Mouse (Mus musculus) liver, embryonic 11.5 days (tissue): ENCODE data around the gene Snx10. TPM values are rescaled to one million over a fixed set of nuclear protein-coding genes. Genes with fewer than 3 reads are reported as not detected.

Source experiments
- ATAC-seq: fragments of 200-750 bp; cut with Nextera tagmentation; replicated peaks from 2 replicates; pipeline ENCODE4 v1.8.0; 2017; ENCODE audit warnings: moderate number of reproducible peaks, mild to moderate bottlenecking, moderate TSS enrichment, moderate library complexity; ENCODE audit not compliant: low FRiP score
- DNase-seq: peaks from one replicate; pipeline ENCODE4 v3.0.0-alpha.2; 2017; ENCODE audit warnings: low spot score
- H3K27ac ChIP-seq: fragments of 300-500 bp; sonication (generic); 2 replicates; pipeline ENCODE4 v1.5.1; 2014; ENCODE audit warnings: mild to moderate bottlenecking, low read depth, low read length, control low read depth
- H3K27me3 ChIP-seq: fragments of 300-500 bp; sonication (generic); replicated peaks from 2 replicates; pipeline ENCODE4 v1.6.1; 2014; ENCODE audit warnings: low read length, mixed read lengths; ENCODE audit not compliant: control insufficient read depth, insufficient read depth
- H3K36me3 ChIP-seq: fragments of 300-500 bp; sonication (generic); 2 replicates; pipeline ENCODE4 v1.6.1; 2014; ENCODE audit warnings: mild to moderate bottlenecking, low read length, moderate library complexity, mixed read lengths; ENCODE audit not compliant: control insufficient read depth, insufficient read depth
- H3K4me1 ChIP-seq: fragments of 300-500 bp; sonication (generic); replicated peaks from 2 replicates; pipeline ENCODE4 v1.6.1; 2014; ENCODE audit warnings: low read length, mixed read lengths; ENCODE audit not compliant: control insufficient read depth, insufficient read depth
- H3K4me2 ChIP-seq: fragments of 300-500 bp; sonication (generic); 2 replicates; pipeline ENCODE4 v1.6.1; 2014; ENCODE audit warnings: mild to moderate bottlenecking, control low read depth, moderate library complexity
- H3K4me3 ChIP-seq: fragments of 300-500 bp; sonication (generic); 2 replicates; pipeline ENCODE4 v1.5.1; 2014; ENCODE audit warnings: low read depth, low read length, control low read depth
- H3K9ac ChIP-seq: fragments of 300-500 bp; sonication (generic); 2 replicates; pipeline ENCODE4 v1.6.1; 2014; ENCODE audit warnings: low read depth, low read length, control low read depth
- H3K9me3 ChIP-seq: fragments of 300-500 bp; sonication (generic); 2 replicates; pipeline ENCODE4 v1.6.1; 2016; ENCODE audit warnings: low read length, inconsistent platforms, mixed read lengths; ENCODE audit not compliant: control insufficient read depth
- WGBS: fragments of 180-500 bp; shearing (Covaris S2); extraction: QIAGEN DNeasy Blood & Tissue Kit; methylation state at CpG from one replicate; pipeline ENCODE4 v1.1.7; 2014; 5-methylcytosine and 5-hydroxymethylcytosine counted together
- polyA plus RNA-seq: library from polyadenylated mRNA; unstranded; fragments of >200 nt; fragmentation: Nextera tagmentation; extraction: Ambion mirVana; gene quantifications from 2 replicates; pipeline ENCODE4 v1.2.1, GENCODE M21; 2014

Gene Snx10
- polyA plus RNA-seq, 1 experiment from 2014 or later = 8.5 TPM

- Histone ChIP-seq H3K27ac (no peak overlapping the region), H3K9me3 (no peaks in the 10 kb centered on the region), H3K4me1 (no peaks in the 10 kb centered on the region), H3K9ac (no peak overlapping the region), H3K36me3 (no peaks in the 10 kb centered on the region), H3K4me2 (no peak overlapping the region), H3K27me3 (no peaks in the 10 kb centered on the region), H3K4me3 (no peak overlapping the region)
- no peak for DNase-seq
- 86% methylated on average over 7 of the region's 7 CpGs for WGBS
- ATAC-seq = no peak
Measured at GRCm38 (mm10) chr6:51514860-51515259, 8.8 kb upstream of the Snx10 start.

GRCm38 (mm10) chr6:51523310-51523709, 391 bp upstream of the Snx10 start:
- H3K27me3 ChIP-seq = 0 out of 2 replicates have a peak, but pooled peaks cover 4% of the 10 kb centered on the region
- no peaks in the 10 kb centered on the region for H3K9me3 ChIP-seq
- DNase-seq = no peak
- peak overlapping the region; percentile 87 for H3K4me2 ChIP-seq
- no peak overlapping the region for H3K27ac ChIP-seq
- 0 out of 2 replicates have a peak overlapping the region, but pooled peaks have one; percentile 3 for H3K9ac ChIP-seq
- peak overlapping the region; percentile 64 for H3K4me3 ChIP-seq
- ATAC-seq = no peak
- H3K36me3 ChIP-seq = no peaks in the 10 kb centered on the region
- WGBS = 27% methylated on average over 5 of the region's 5 CpGs
- H3K4me1 ChIP-seq = no peaks in the 10 kb centered on the region; the same call in 1 of the 2 replicates

GRCm38 (mm10) chr6:51524321-51524931, 725 bp downstream of the Snx10 start:
- Histone ChIP-seq H3K4me3 (peak overlapping the region; percentile 64), H3K4me2 (peak overlapping the region; percentile 87), H3K9me3 (no peaks in the 10 kb centered on the region), H3K9ac (peak overlapping the region; percentile 57), H3K27me3 (0 out of 2 replicates have a peak, but pooled peaks cover 4% of the 10 kb centered on the region), H3K36me3 (no peaks in the 10 kb centered on the region), H3K4me1 (no peaks in the 10 kb centered on the region; the same call in 1 of the 2 replicates), H3K27ac (no peak overlapping the region)
- no peak for DNase-seq
- WGBS = 2% methylated on average over 21 of the region's 21 CpGs
- peak; percentile 57; the same call in 1 of the 2 replicates for ATAC-seq

- Histone ChIP-seq H3K9ac (no peak overlapping the region), H3K36me3 (no peaks in the 10 kb centered on the region), H3K4me3 (peak overlapping the region; percentile 64; the same call in 1 of the 2 replicates), H3K4me2 (peak overlapping the region; percentile 87), H3K4me1 (no peaks in the 10 kb centered on the region; the same call in 1 of the 2 replicates), H3K27me3 (0 out of 2 replicates have a peak, but pooled peaks cover 4% of the 10 kb centered on the region), H3K27ac (no peak overlapping the region), H3K9me3 (no peaks in the 10 kb centered on the region)
- ATAC-seq = no peak
- 32% methylated on average over 5 of the region's 5 CpGs for WGBS
- no peak for DNase-seq
Measured at GRCm38 (mm10) chr6:51525001-51525400, 1.3 kb downstream of the Snx10 start.

GRCm38 (mm10) chr6:51529457-51529856, 5.8 kb downstream of the Snx10 start:
- H3K4me1 ChIP-seq = no peaks in the 10 kb centered on the region
- WGBS = 78% methylated on average over 7 of the region's 7 CpGs
- no peaks in the 10 kb centered on the region for H3K9me3 ChIP-seq
- no peak overlapping the region for H3K4me3 ChIP-seq
- no peaks in the 10 kb centered on the region for H3K36me3 ChIP-seq
- no peaks in the 10 kb centered on the region for H3K27me3 ChIP-seq
- DNase-seq (no peak), ATAC-seq (no peak)
- H3K4me2 ChIP-seq = no peak overlapping the region
- H3K27ac ChIP-seq = no peak overlapping the region
- H3K9ac ChIP-seq = no peak overlapping the region

GRCm38 (mm10) chr6:51533467-51534200, 9.9 kb downstream of the Snx10 start:
- WGBS = 60% methylated on average over 6 of the region's 6 CpGs
- no peak overlapping the region for H3K4me2 ChIP-seq
- H3K36me3 ChIP-seq = no peaks in the 10 kb centered on the region
- DNase-seq (no peak), ATAC-seq (no peak)
- no peaks in the 10 kb centered on the region for H3K27me3 ChIP-seq
- H3K9ac ChIP-seq = no peak overlapping the region
- H3K9me3 ChIP-seq = no peaks in the 10 kb centered on the region
- H3K27ac ChIP-seq = no peak overlapping the region
- no peaks in the 10 kb centered on the region for H3K4me1 ChIP-seq
- H3K4me3 ChIP-seq = no peak overlapping the region

- Histone ChIP-seq H3K4me1 (no peaks in the 10 kb centered on the region), H3K4me2 (no peak overlapping the region), H3K36me3 (no peaks in the 10 kb centered on the region), H3K27ac (no peak overlapping the region), H3K27me3 (no peaks in the 10 kb centered on the region), H3K4me3 (no peak overlapping the region), H3K9ac (no peak overlapping the region), H3K9me3 (no peaks in the 10 kb centered on the region)
- DNase-seq = no peak
- 81% methylated on average over 10 of the region's 10 CpGs for WGBS
- ATAC-seq = no peak
Measured at GRCm38 (mm10) chr6:51535571-51535970, 11.9 kb downstream of the Snx10 start.

- Histone ChIP-seq H3K27me3 (no peaks in the 10 kb centered on the region), H3K27ac (no peak overlapping the region), H3K4me3 (no peak overlapping the region), H3K4me2 (no peak overlapping the region), H3K36me3 (no peaks in the 10 kb centered on the region), H3K9ac (no peak overlapping the region), H3K9me3 (no peaks in the 10 kb centered on the region), H3K4me1 (peaks cover 11% of the 10 kb centered on the region; the same call in 1 of the 2 replicates)
- no peak for DNase-seq
- 72% methylated on average over 6 of the region's 6 CpGs for WGBS
- no peak for ATAC-seq
Measured at GRCm38 (mm10) chr6:51540525-51540924, 16.8 kb downstream of the Snx10 start.
